Mouse (Mus musculus): ENCODE measurements at regions not wholly inside any gene's neighbourhood (a gene's known extent, or its start where the extent isn't known, plus 50 kb on each side); places are given as distances from the start of the nearest gene placed in this dataset.

- no peaks in the 10 kb centered on the region for H3K9me3 ChIP-seq (ENCODE audit: control insufficient read depth, low read length)
- no peak overlapping the region for H3K4me3 ChIP-seq (ENCODE audit: low read depth, low read length)
- H3K4me2 ChIP-seq (replicated peaks; ENCODE audit: low read depth, low read length) = no peak overlapping the region
- WGBS = 68% methylated on average over 1 of the region's 1 CpGs
- no peaks in the 10 kb centered on the region for H3K27me3 ChIP-seq (ENCODE audit: control insufficient read depth, insufficient read depth, low read length)
- H3K4me1 ChIP-seq (replicated peaks; ENCODE audit: control insufficient read depth, insufficient read depth, low read length) = no peaks in the 10 kb centered on the region
- no peak overlapping the region for H3K9ac ChIP-seq (ENCODE audit: low read depth, low read length)
- no peaks in the 10 kb centered on the region for H3K36me3 ChIP-seq (ENCODE audit: control insufficient read depth, insufficient read depth, low read length)
- no peak for ATAC-seq (ENCODE audit: low FRiP score)
- DNase-seq (ENCODE audit: low spot score) = no peak
- H3K27ac ChIP-seq (ENCODE audit: low read depth, low read length) = no peak overlapping the region
These were observed 1425.1 kb downstream of the Fam181b start for GRCm38 (mm10) chr7:94504748-94505147.

DNA sequence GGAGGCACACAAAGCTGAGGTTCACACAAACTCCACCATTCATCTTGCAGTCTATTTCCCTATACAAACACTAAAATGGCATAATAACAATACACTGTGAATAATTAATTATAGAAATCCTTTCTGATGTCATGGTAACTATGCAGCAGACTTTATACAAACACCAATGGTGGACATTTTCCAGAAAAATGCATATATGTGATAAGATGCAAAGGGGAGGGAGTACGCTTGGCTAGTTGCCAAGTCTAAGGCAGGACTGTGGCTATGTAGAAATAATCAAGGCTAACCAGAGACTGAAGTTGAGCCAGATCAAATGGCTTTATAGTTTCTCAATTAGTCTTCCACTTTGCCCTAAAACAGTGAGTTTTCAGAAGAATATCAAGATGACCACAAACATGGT, 1437.3 kb downstream of the Fam181b start:
- Histone ChIP-seq H3K27ac (ENCODE audit: low read depth, low read length) (no peak overlapping the region), H3K27me3 (ENCODE audit: control insufficient read depth, insufficient read depth, low read length) (no peaks in the 10 kb centered on the region), H3K4me3 (ENCODE audit: low read depth, low read length) (no peak overlapping the region), H3K36me3 (ENCODE audit: control insufficient read depth, insufficient read depth, low read length) (no peaks in the 10 kb centered on the region), H3K4me2 (replicated peaks; ENCODE audit: low read depth, low read length) (no peak overlapping the region), H3K9me3 (ENCODE audit: control insufficient read depth, low read length) (no peaks in the 10 kb centered on the region; the same call in 1 of the 2 replicates), H3K9ac (ENCODE audit: low read depth, low read length) (no peak overlapping the region), H3K4me1 (replicated peaks; ENCODE audit: control insufficient read depth, insufficient read depth, low read length) (no peaks in the 10 kb centered on the region)
- 78% methylated on average over 1 of the region's 1 CpGs for WGBS
- ATAC-seq (ENCODE audit: low FRiP score) = no peak
- no peak for DNase-seq (ENCODE audit: low spot score)

DNA sequence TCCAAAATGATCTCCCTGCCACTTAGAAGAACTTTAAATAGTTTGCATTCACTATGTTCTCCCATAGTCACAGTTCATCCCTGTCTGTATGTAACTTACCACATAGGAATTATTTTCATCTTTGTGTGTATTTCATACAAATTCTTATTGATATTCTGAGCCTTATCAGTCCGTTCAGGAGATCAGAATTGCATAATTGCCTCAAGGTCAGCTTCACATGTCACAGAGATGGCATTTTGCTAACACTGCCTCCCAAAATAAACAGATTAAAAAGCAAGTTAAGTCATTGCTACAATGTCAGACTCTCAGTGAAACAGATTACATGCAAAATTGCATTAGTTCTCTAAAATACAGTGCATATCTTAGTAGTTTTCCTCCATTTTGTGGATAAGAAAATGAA, 1452.9 kb downstream of the Fam181b start:
- H3K36me3 ChIP-seq (ENCODE audit: control insufficient read depth, insufficient read depth, low read length) = no peaks in the 10 kb centered on the region
- no peaks in the 10 kb centered on the region for H3K27me3 ChIP-seq (ENCODE audit: control insufficient read depth, insufficient read depth, low read length)
- DNase-seq (ENCODE audit: low spot score) (no peak), ATAC-seq (ENCODE audit: low FRiP score) (no peak)
- no peak overlapping the region for H3K4me3 ChIP-seq (ENCODE audit: low read depth, low read length)
- WGBS = 68% methylated on average over 1 of the region's 1 CpGs
- H3K4me2 ChIP-seq (replicated peaks; ENCODE audit: low read depth, low read length) = no peak overlapping the region
- no peak overlapping the region for H3K9ac ChIP-seq (ENCODE audit: low read depth, low read length)
- H3K27ac ChIP-seq (ENCODE audit: low read depth, low read length) = no peak overlapping the region
- no peaks in the 10 kb centered on the region for H3K4me1 ChIP-seq (replicated peaks; ENCODE audit: control insufficient read depth, insufficient read depth, low read length)
- H3K9me3 ChIP-seq (ENCODE audit: control insufficient read depth, low read length) = no peaks in the 10 kb centered on the region

- no peak overlapping the region for H3K4me2 ChIP-seq (replicated peaks; ENCODE audit: low read depth, low read length)
- no peaks in the 10 kb centered on the region for H3K36me3 ChIP-seq (ENCODE audit: control insufficient read depth, insufficient read depth, low read length)
- WGBS = 53% methylated on average over 1 of the region's 1 CpGs
- H3K4me3 ChIP-seq (ENCODE audit: low read depth, low read length) = no peak overlapping the region
- ATAC-seq (ENCODE audit: low FRiP score) = no peak
- no peak overlapping the region for H3K9ac ChIP-seq (ENCODE audit: low read depth, low read length)
- no peaks in the 10 kb centered on the region for H3K4me1 ChIP-seq (replicated peaks; ENCODE audit: control insufficient read depth, insufficient read depth, low read length)
- H3K27ac ChIP-seq (ENCODE audit: low read depth, low read length) = no peak overlapping the region
- H3K27me3 ChIP-seq (ENCODE audit: control insufficient read depth, insufficient read depth, low read length) = no peaks in the 10 kb centered on the region
- no peaks in the 10 kb centered on the region for H3K9me3 ChIP-seq (ENCODE audit: control insufficient read depth, low read length)
- no peak for DNase-seq (ENCODE audit: low spot score)
These were observed 1468.7 kb downstream of the Fam181b start for GRCm38 (mm10) chr7:94548332-94548731.

DNA sequence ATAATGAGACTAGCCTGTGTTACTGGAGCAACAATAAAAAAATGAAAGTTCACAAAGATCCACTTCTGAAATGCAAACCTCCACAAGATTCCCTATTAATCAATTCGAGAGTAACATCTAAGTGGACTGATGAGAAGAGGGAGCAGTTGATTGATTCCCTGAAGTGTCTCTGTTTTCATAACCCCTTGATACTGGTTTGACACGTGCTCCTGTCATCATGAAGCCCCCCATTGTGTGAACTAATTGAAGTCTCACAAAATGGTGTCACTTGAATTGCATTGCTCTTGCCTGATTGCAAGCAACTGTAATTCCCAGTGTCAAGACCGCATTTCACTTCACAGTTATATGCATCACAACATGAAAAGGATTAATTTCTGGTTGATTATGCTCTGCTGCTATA, 1501.8 kb downstream of the Fam181b start:
- WGBS = 48% methylated on average over 3 of the region's 3 CpGs
- DNase-seq (ENCODE audit: low spot score) (no peak), ATAC-seq (ENCODE audit: low FRiP score) (no peak)
- H3K9ac ChIP-seq (ENCODE audit: low read depth, low read length) = no peak overlapping the region
- H3K36me3 ChIP-seq (ENCODE audit: control insufficient read depth, insufficient read depth, low read length) = no peaks in the 10 kb centered on the region
- no peak overlapping the region for H3K4me3 ChIP-seq (ENCODE audit: low read depth, low read length)
- no peaks in the 10 kb centered on the region for H3K27me3 ChIP-seq (ENCODE audit: control insufficient read depth, insufficient read depth, low read length)
- no peak overlapping the region for H3K27ac ChIP-seq (ENCODE audit: low read depth, low read length)
- H3K4me1 ChIP-seq (replicated peaks; ENCODE audit: control insufficient read depth, insufficient read depth, low read length) = no peaks in the 10 kb centered on the region
- no peaks in the 10 kb centered on the region for H3K9me3 ChIP-seq (ENCODE audit: control insufficient read depth, low read length)
- H3K4me2 ChIP-seq (replicated peaks; ENCODE audit: low read depth, low read length) = no peak overlapping the region

- H3K9me3 ChIP-seq (ENCODE audit: control insufficient read depth, low read length) = no peaks in the 10 kb centered on the region
- no peak overlapping the region for H3K27ac ChIP-seq (ENCODE audit: low read depth, low read length)
- H3K36me3 ChIP-seq (ENCODE audit: control insufficient read depth, insufficient read depth, low read length) = no peaks in the 10 kb centered on the region
- no peaks in the 10 kb centered on the region for H3K4me1 ChIP-seq (replicated peaks; ENCODE audit: control insufficient read depth, insufficient read depth, low read length)
- H3K4me3 ChIP-seq (ENCODE audit: low read depth, low read length) = no peak overlapping the region
- ATAC-seq (ENCODE audit: low FRiP score) (no peak), DNase-seq (ENCODE audit: low spot score) (no peak)
- no peak overlapping the region for H3K4me2 ChIP-seq (replicated peaks; ENCODE audit: low read depth, low read length)
- H3K9ac ChIP-seq (ENCODE audit: low read depth, low read length) = no peak overlapping the region
- no peaks in the 10 kb centered on the region for H3K27me3 ChIP-seq (ENCODE audit: control insufficient read depth, insufficient read depth, low read length)
These were observed 1508.1 kb downstream of the Fam181b start for GRCm38 (mm10) chr7:94587791-94588190.

DNA sequence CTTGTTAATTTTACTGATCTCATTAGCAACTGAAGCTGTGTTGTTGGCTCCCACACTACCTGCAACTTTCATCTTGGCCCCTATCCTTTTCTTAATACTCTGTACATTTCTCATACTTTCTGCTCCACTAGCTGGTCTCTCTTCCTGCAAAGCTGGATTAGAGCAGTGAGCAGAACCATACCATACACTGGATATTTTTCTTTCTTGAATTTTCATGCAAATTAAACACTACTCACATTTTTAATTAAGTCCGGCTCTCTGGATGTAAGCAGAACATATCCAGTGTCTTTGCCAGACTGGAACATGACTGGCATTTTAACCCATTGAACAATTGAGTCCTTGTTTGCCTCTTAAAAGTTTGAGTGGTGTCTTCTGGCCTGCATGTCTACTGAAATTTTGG, 1515.0 kb downstream of the Fam181b start:
- H3K4me3 ChIP-seq (ENCODE audit: low read depth, low read length) = no peak overlapping the region
- no peak overlapping the region for H3K27ac ChIP-seq (ENCODE audit: low read depth, low read length)
- WGBS = 78% methylated on average over 1 of the region's 1 CpGs
- H3K36me3 ChIP-seq (ENCODE audit: control insufficient read depth, insufficient read depth, low read length) = no peaks in the 10 kb centered on the region
- no peak for DNase-seq (ENCODE audit: low spot score)
- ATAC-seq (ENCODE audit: low FRiP score) = no peak
- no peaks in the 10 kb centered on the region for H3K27me3 ChIP-seq (ENCODE audit: control insufficient read depth, insufficient read depth, low read length)
- H3K9ac ChIP-seq (ENCODE audit: low read depth, low read length) = no peak overlapping the region
- H3K9me3 ChIP-seq (ENCODE audit: control insufficient read depth, low read length) = no peaks in the 10 kb centered on the region
- no peak overlapping the region for H3K4me2 ChIP-seq (replicated peaks; ENCODE audit: low read depth, low read length)
- H3K4me1 ChIP-seq (replicated peaks; ENCODE audit: control insufficient read depth, insufficient read depth, low read length) = no peaks in the 10 kb centered on the region

DNA sequence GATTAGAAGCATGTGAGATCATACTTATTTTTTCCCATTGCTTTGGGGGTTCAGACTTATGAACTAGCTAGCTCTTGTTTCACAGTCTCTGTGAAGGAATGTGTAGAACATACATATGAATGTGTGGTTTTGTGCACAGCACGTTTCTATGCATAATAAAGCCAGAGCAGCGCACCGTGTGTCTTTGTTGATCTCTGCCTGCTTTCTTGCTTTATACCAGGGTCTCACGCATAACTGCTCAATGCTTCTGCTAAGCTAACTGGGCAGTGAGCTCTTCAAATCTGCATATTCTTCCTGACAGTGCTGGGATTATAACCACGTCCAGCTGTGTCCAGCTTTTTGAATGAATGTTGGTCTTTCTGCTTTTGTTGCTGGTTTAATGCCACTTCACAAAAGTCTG, 1539.3 kb downstream of the Fam181b start:
- ATAC-seq (ENCODE audit: low FRiP score) = no peak

DNA sequence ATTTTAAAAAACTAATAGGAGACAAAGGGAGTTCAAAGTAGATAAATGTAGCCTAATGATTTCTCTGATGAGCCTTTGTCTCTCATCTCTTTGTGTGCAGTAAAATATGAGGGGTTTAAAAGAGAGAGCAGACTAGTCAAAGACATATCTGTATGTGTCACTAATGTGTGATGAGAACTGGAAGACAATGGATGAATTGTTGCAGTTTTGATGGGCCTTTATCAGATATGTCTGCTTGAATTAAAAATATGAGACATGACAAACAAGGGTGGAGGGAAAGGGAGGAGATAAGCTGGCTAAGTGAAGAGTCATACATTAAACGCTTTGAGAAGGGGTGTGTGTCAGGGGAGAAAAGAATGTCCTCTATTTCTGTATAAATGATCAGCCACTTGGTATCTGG, 1544.9 kb downstream of the Fam181b start:
- Histone ChIP-seq H3K4me1 (replicated peaks; ENCODE audit: control insufficient read depth, insufficient read depth, low read length) (no peaks in the 10 kb centered on the region), H3K4me2 (replicated peaks; ENCODE audit: low read depth, low read length) (no peak overlapping the region), H3K9me3 (ENCODE audit: control insufficient read depth, low read length) (no peaks in the 10 kb centered on the region), H3K27me3 (ENCODE audit: control insufficient read depth, insufficient read depth, low read length) (no peaks in the 10 kb centered on the region), H3K4me3 (ENCODE audit: low read depth, low read length) (no peak overlapping the region), H3K9ac (ENCODE audit: low read depth, low read length) (no peak overlapping the region), H3K36me3 (ENCODE audit: control insufficient read depth, insufficient read depth, low read length) (no peaks in the 10 kb centered on the region), H3K27ac (ENCODE audit: low read depth, low read length) (no peak overlapping the region)
- ATAC-seq (ENCODE audit: low FRiP score) (no peak), DNase-seq (ENCODE audit: low spot score) (no peak)
- 71% methylated on average over 1 of the region's 1 CpGs for WGBS

More for the DNA sequence above, 1539.3 kb downstream of the Fam181b start:
- Histone ChIP-seq H3K27me3 (ENCODE audit: control insufficient read depth, insufficient read depth, low read length) (no peaks in the 10 kb centered on the region), H3K27ac (ENCODE audit: low read depth, low read length) (no peak overlapping the region), H3K9me3 (ENCODE audit: control insufficient read depth, low read length) (no peaks in the 10 kb centered on the region), H3K4me3 (ENCODE audit: low read depth, low read length) (no peak overlapping the region), H3K4me1 (replicated peaks; ENCODE audit: control insufficient read depth, insufficient read depth, low read length) (no peaks in the 10 kb centered on the region), H3K9ac (ENCODE audit: low read depth, low read length) (no peak overlapping the region), H3K36me3 (ENCODE audit: control insufficient read depth, insufficient read depth, low read length) (no peaks in the 10 kb centered on the region), H3K4me2 (replicated peaks; ENCODE audit: low read depth, low read length) (no peak overlapping the region)
- WGBS = 62% methylated on average over 5 of the region's 5 CpGs
- DNase-seq (ENCODE audit: low spot score) = no peak

All from hindbrain, embryonic 11.5 days (tissue).